Mouse (Mus musculus): ENCODE data around the gene Enox1. TPM values are rescaled to one million over a fixed set of nuclear protein-coding genes. Genes with fewer than 3 reads are reported as not detected.

Enox1 gene
- total RNA-seq, 1 experiment from 2014 or later, result not detected

GRCm38 (mm10) chr14:77266805-77267771 lies 110.5 kb downstream of the Enox1 start:
- no peak for ATAC-seq (replicated peaks; ENCODE audit: low read depth, poor library complexity, severe bottlenecking)

GRCm38 (mm10) chr14:77272248-77272930 lies 115.8 kb downstream of the Enox1 start:
- no peak for ATAC-seq (replicated peaks; ENCODE audit: low read depth, poor library complexity, severe bottlenecking)

- ATAC-seq (replicated peaks; ENCODE audit: low read depth, poor library complexity, severe bottlenecking), result no peak
Observed at GRCm38 (mm10) chr14:77272931-77273446, 116.4 kb downstream of the Enox1 start.

GRCm38 (mm10) chr14:77273721-77274120 lies 117.2 kb downstream of the Enox1 start:
- ATAC-seq (replicated peaks; ENCODE audit: low read depth, poor library complexity, severe bottlenecking), result no peak

- ATAC-seq (replicated peaks; ENCODE audit: low read depth, poor library complexity, severe bottlenecking), result no peak
Observed at GRCm38 (mm10) chr14:77275607-77276006, 119.0 kb downstream of the Enox1 start.

- no peak for ATAC-seq (replicated peaks; ENCODE audit: low read depth, poor library complexity, severe bottlenecking)
Observed at GRCm38 (mm10) chr14:77279143-77279542, 122.6 kb downstream of the Enox1 start.

GRCm38 (mm10) chr14:77280454-77280853 lies 123.9 kb downstream of the Enox1 start:
- ATAC-seq (replicated peaks; ENCODE audit: low read depth, poor library complexity, severe bottlenecking), result no peak

GRCm38 (mm10) chr14:77280893-77281292 lies 124.3 kb downstream of the Enox1 start:
- no peak for ATAC-seq (replicated peaks; ENCODE audit: low read depth, poor library complexity, severe bottlenecking)

GRCm38 (mm10) chr14:77283939-77284338 lies 127.4 kb downstream of the Enox1 start:
- no peak for ATAC-seq (replicated peaks; ENCODE audit: low read depth, poor library complexity, severe bottlenecking)

- no peak for ATAC-seq (replicated peaks; ENCODE audit: low read depth, poor library complexity, severe bottlenecking)
Observed at GRCm38 (mm10) chr14:77285453-77285852, 128.9 kb downstream of the Enox1 start.

GRCm38 (mm10) chr14:77291756-77292155 lies 135.2 kb downstream of the Enox1 start:
- no peak for ATAC-seq (replicated peaks; ENCODE audit: low read depth, poor library complexity, severe bottlenecking)

- ATAC-seq (replicated peaks; ENCODE audit: low read depth, poor library complexity, severe bottlenecking), result no peak
Observed at GRCm38 (mm10) chr14:77297039-77297438, 140.5 kb downstream of the Enox1 start.

GRCm38 (mm10) chr14:77298327-77298726 lies 141.8 kb downstream of the Enox1 start:
- ATAC-seq (replicated peaks; ENCODE audit: low read depth, poor library complexity, severe bottlenecking), result no peak

- no peak for ATAC-seq (replicated peaks; ENCODE audit: low read depth, poor library complexity, severe bottlenecking)
Observed at GRCm38 (mm10) chr14:77309571-77309970, 153.0 kb downstream of the Enox1 start.

- ATAC-seq (replicated peaks; ENCODE audit: low read depth, poor library complexity, severe bottlenecking), result no peak
Observed at GRCm38 (mm10) chr14:77311456-77311855, 154.9 kb downstream of the Enox1 start.

- no peak for ATAC-seq (replicated peaks; ENCODE audit: low read depth, poor library complexity, severe bottlenecking)
Observed at GRCm38 (mm10) chr14:77319396-77319795, 162.8 kb downstream of the Enox1 start.

GRCm38 (mm10) chr14:77324348-77324747 lies 167.8 kb downstream of the Enox1 start:
- no peak for ATAC-seq (replicated peaks; ENCODE audit: low read depth, poor library complexity, severe bottlenecking)

GRCm38 (mm10) chr14:77327693-77328092 lies 171.1 kb downstream of the Enox1 start:
- no peak for ATAC-seq (replicated peaks; ENCODE audit: low read depth, poor library complexity, severe bottlenecking)

GRCm38 (mm10) chr14:77329791-77330190 lies 173.2 kb downstream of the Enox1 start:
- ATAC-seq (replicated peaks; ENCODE audit: low read depth, poor library complexity, severe bottlenecking), result no peak

- peak; percentile 95 for ATAC-seq (replicated peaks; ENCODE audit: low read depth, poor library complexity, severe bottlenecking)
Observed at GRCm38 (mm10) chr14:77343662-77344340, 187.2 kb downstream of the Enox1 start.
